Mouse (Mus musculus) liver, embryonic 13.5 days (tissue): Measurements from ENCODE around the gene Ccdc102a. TPM values are rescaled to one million over a fixed set of nuclear protein-coding genes. Genes with fewer than 3 reads are reported as not detected.

ENCODE experiments used
- ATAC-seq: fragments of 200-750 bp; cut with Nextera tagmentation; 2 replicates; pipeline ENCODE4 v1.8.0; 2017; ENCODE audit warnings: low read depth, mild to moderate bottlenecking, moderate number of reproducible peaks, moderate library complexity
- DNase-seq: peaks from one replicate; pipeline ENCODE4 v3.0.0; 2022
- H3K27ac ChIP-seq: fragments of 300-500 bp; sonication (generic); 2 replicates; pipeline ENCODE4 v1.5.1; 2015; ENCODE audit warnings: moderate library complexity, mild to moderate bottlenecking, inconsistent platforms
- H3K27me3 ChIP-seq: fragments of 300-500 bp; sonication (generic); 2 replicates; pipeline ENCODE4 v1.6.1; 2015; ENCODE audit warnings: mild to moderate bottlenecking, inconsistent platforms
- H3K36me3 ChIP-seq: fragments of 300-500 bp; sonication (generic); 2 replicates; pipeline ENCODE4 v1.6.1; 2015; ENCODE audit warnings: mild to moderate bottlenecking, inconsistent platforms
- H3K4me1 ChIP-seq: fragments of 300-500 bp; sonication (generic); replicated peaks from 2 replicates; pipeline ENCODE4 v1.6.1; 2015; ENCODE audit warnings: inconsistent platforms
- H3K4me2 ChIP-seq: fragments of 300-500 bp; sonication (generic); 2 replicates; pipeline ENCODE4 v1.6.1; 2015; ENCODE audit warnings: inconsistent platforms, mild to moderate bottlenecking, moderate library complexity
- H3K4me3 ChIP-seq: fragments of 300-500 bp; sonication (generic); replicated peaks from 2 replicates; pipeline ENCODE4 v1.5.1; 2015; ENCODE audit warnings: mild to moderate bottlenecking, inconsistent platforms
- H3K9ac ChIP-seq: fragments of 300-500 bp; sonication (generic); 2 replicates; pipeline ENCODE4 v1.6.1; 2015; ENCODE audit warnings: mild to moderate bottlenecking, inconsistent platforms
- H3K9me3 ChIP-seq: fragments of 300-500 bp; sonication (generic); replicated peaks from 2 replicates; pipeline ENCODE4 v1.6.1; 2016; ENCODE audit warnings: inconsistent platforms
- WGBS: fragments of 180-500 bp; shearing (Covaris S2); methylation state at CpG from one replicate; pipeline ENCODE4 v1.1.7; 2015; ENCODE audit not compliant: insufficient replicate concordance; 5-methylcytosine and 5-hydroxymethylcytosine counted together
- polyA plus RNA-seq: library from polyadenylated mRNA; unstranded; fragments of >200 nt; fragmentation: Nextera tagmentation; extraction: Ambion mirVana; gene quantifications from 2 replicates; pipeline ENCODE4 v1.2.1, GENCODE M21; 2015

Ccdc102a gene
- polyA plus RNA-seq, 1 experiment from 2014 or later: 3.5 TPM

DNA sequence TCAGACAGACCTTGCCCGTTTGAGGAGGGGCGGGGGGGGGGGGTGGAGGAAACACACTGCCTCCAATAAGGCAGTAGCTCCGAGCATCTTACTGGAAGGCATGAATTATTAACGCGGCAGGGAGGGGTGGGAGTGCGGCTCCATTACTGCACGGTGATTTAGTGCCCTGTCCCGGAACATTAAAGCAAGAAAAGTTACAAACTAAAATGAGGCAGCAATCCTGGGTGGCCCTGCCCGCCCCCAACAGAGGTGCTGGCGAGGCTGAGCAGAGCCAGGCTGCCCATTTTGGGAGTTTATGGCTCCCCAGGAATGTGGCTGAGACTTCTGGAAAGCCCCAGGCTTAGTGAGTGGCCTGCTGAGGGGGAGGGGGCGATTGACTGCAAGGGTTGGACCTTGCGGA is 14.2 kb downstream of the Ccdc102a start:
- Histone ChIP-seq H3K9me3 (no peaks in the 10 kb centered on the region), H3K4me3 (no peak overlapping the region), H3K36me3 (peaks cover 6% of the 10 kb centered on the region; the same call in 1 of the 2 replicates), H3K4me1 (peaks cover 45% of the 10 kb centered on the region), H3K9ac (no peak overlapping the region), H3K4me2 (no peak overlapping the region), H3K27ac (no peak overlapping the region), H3K27me3 (no peaks in the 10 kb centered on the region)
- DNase-seq (no peak), ATAC-seq (no peak)
- WGBS: 80% methylated on average over 12 of the region's 12 CpGs

DNA sequence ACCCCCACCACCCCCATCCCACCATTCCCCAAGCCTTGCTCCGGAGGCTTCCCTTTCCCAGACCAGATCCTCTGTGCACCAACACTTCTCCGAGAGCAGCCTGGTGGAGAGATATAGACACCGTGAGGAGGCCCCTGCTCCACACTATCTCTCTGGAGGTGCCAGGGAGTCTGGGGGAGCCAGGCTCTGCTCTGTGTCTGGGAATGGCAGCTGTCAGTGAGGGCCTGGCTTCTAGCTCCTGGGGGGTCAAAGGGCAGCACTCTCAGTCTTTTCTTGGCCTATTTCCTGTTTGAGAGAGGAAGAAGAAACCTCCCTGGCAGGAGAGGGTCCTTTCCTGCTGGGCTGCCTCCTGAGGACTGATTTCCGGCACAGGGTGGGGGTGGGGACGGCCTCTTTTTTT is 16.9 kb downstream of the Ccdc102a start:
- WGBS: 13% methylated on average over 5 of the region's 5 CpGs
- DNase-seq: no peak
- peaks cover 66% of the 10 kb centered on the region for H3K4me1 ChIP-seq
- peak overlapping the region; percentile 98 for H3K27ac ChIP-seq
- H3K9ac ChIP-seq: peak overlapping the region; percentile 62
- 0 out of 2 replicates have a peak, but pooled peaks have one; percentile 14 for ATAC-seq
- H3K9me3 ChIP-seq: no peaks in the 10 kb centered on the region
- H3K4me3 ChIP-seq: peak overlapping the region; percentile 27
- peak overlapping the region; percentile 73 for H3K4me2 ChIP-seq
- H3K27me3 ChIP-seq: no peaks in the 10 kb centered on the region
- no peaks in the 10 kb centered on the region for H3K36me3 ChIP-seq

DNA sequence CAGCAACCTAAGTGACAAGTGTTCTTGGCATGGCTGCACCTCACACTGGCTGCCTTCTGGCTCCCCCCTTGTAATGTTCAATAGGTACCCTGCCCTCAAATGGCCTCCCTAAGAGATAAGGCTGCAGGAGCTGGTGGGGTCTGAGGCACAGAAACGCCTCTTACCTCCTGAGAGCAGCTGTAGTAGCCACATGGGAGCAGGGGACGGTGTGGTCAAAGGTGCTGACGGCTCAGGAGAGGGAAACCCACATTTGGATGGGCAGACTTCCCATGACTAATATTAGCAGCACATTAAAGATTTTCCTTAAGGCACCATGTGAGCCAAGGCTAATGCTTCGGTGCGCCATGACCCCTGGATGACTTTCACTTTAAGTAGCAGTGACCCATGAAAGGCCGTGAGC is 17.3 kb downstream of the Ccdc102a start:
- peak overlapping the region; percentile 27 for H3K4me3 ChIP-seq
- 28% methylated on average over 6 of the region's 6 CpGs for WGBS
- peaks cover 69% of the 10 kb centered on the region for H3K4me1 ChIP-seq
- DNase-seq: no peak
- peak overlapping the region; percentile 62 for H3K9ac ChIP-seq
- no peaks in the 10 kb centered on the region for H3K27me3 ChIP-seq
- H3K9me3 ChIP-seq: no peaks in the 10 kb centered on the region
- no peak for ATAC-seq
- H3K36me3 ChIP-seq: no peaks in the 10 kb centered on the region
- H3K4me2 ChIP-seq: peak overlapping the region; percentile 73
- peak overlapping the region; percentile 98 for H3K27ac ChIP-seq

DNA sequence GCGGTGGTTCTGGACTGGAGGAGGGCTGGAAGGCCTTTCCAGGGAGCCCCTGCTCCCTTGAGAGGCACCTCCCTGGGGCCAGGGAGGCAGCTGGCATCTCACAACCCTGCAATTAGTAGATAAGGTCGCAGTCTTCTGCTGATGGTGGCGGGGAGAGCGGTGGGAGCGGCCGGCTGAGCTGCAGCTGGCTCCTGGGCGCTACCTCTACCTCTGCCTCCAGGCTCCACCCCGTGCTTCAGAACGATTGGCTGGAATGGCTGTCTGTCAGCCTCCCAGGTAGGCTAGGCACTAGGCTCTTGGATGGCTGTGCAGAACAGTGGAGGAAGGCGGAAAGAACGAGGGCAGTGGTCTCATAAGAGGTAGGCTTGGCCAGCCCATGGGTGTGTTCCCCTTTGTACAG is 18.6 kb downstream of the Ccdc102a start:
- DNase-seq: peak; percentile 92
- Histone ChIP-seq H3K27me3 (no peaks in the 10 kb centered on the region), H3K4me3 (peak overlapping the region; percentile 41), H3K9ac (peak overlapping the region; percentile 74), H3K9me3 (no peaks in the 10 kb centered on the region), H3K36me3 (no peaks in the 10 kb centered on the region), H3K4me2 (peak overlapping the region; percentile 73), H3K4me1 (peaks cover 74% of the 10 kb centered on the region), H3K27ac (peak overlapping the region; percentile 98)
- ATAC-seq: peak; percentile 97
- WGBS: 5% methylated on average over 11 of the region's 11 CpGs

DNA sequence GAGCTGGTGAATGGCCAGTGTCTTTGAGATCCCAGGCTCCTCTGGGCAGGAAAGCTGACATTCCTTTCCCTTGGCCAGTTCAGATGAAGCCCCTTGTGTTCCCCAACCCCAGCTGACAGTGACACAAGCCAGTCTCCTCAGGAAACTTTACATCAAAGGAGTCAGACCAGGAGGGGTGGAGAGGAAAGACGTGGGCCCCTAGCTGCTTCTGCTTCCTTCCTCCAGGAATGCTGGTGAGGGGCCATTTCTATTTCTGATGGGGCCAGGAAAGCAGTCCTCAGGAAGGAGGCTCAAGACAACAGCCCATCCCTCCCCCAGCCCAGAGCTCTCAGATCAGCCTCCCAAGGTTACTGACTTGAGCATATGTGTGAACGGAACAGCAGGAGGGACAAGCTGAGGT is 25.0 kb downstream of the Ccdc102a start:
- DNase-seq (no peak), ATAC-seq (no peak; the same call in 1 of the 2 replicates)
- 33% methylated on average over 2 of the region's 2 CpGs for WGBS
- 0 out of 2 replicates have a peak overlapping the region, but pooled peaks have one; percentile 1 for H3K9ac ChIP-seq
- H3K36me3 ChIP-seq: no peaks in the 10 kb centered on the region
- H3K4me1 ChIP-seq: peaks cover 58% of the 10 kb centered on the region
- H3K27ac ChIP-seq: no peak overlapping the region
- H3K9me3 ChIP-seq: no peaks in the 10 kb centered on the region
- no peak overlapping the region for H3K4me3 ChIP-seq
- peaks cover 34% of the 10 kb centered on the region for H3K27me3 ChIP-seq
- H3K4me2 ChIP-seq: no peak overlapping the region

DNA sequence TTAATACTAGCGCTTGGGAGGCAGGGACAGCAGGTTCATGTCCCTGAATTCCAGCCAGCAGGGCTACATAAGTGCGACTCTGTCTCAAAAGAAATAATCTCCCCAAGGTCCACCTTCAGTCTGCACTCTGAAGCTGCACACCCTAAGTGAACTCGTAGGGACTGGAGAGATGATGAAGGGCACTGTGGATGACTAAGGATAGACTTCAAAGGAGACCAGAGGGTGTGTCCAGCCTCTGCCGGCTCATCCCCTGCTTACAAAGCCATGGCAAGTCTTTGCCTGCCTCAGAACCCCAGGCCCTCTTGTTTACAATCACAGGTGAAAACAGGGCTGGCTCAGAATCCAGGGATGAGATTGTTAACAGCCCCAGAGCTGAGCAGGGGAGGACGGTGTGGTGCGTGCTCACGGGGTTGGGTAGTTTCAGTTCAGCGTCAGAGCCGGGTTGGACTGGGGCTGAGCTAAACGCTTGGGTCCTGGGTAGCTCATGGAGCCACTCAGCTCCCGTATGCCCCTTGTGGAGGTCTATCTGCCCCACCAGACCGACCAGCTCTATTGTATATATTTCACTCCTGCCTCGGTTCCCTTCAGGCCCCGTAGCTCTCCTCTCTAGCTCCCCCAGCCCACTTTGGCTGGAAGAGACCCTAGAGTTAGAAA is 29.4 kb downstream of the Ccdc102a start:
- H3K27me3 ChIP-seq: peaks cover 39% of the 10 kb centered on the region
- H3K4me1 ChIP-seq: peaks cover 35% of the 10 kb centered on the region
- peak overlapping the region; percentile 56 for H3K9ac ChIP-seq
- peak; percentile 81 for ATAC-seq
- H3K4me2 ChIP-seq: peak overlapping the region; percentile 58
- 28% methylated on average over 14 of the region's 14 CpGs for WGBS
- no peak for DNase-seq
- H3K36me3 ChIP-seq: no peaks in the 10 kb centered on the region
- H3K9me3 ChIP-seq: no peaks in the 10 kb centered on the region
- H3K4me3 ChIP-seq: peak overlapping the region; percentile 36
- no peak overlapping the region for H3K27ac ChIP-seq

DNA sequence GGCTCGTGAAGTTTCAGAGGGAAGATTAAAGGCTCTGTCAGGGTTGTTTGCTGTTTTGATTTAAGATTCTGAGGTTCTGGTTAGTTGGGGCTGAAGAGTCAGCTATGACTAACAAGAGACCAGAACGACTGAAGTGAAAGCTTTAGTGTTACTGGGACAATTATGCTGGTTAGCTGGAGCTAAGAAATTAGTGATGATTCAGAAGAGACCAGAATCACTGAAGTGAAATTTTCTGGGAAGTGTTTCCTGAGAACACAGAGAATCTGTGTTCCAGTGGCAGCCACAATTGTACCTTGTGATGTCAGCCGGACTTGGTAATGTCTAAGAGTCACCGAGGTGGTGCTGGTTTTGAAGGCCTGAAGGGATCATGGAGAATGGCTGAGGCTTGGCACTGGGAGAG is 37.2 kb downstream of the Ccdc102a start:
- 57% methylated on average over 4 of the region's 4 CpGs for WGBS
- no peak overlapping the region for H3K4me2 ChIP-seq
- no peak overlapping the region for H3K4me3 ChIP-seq
- H3K4me1 ChIP-seq: peaks cover 22% of the 10 kb centered on the region
- no peaks in the 10 kb centered on the region for H3K36me3 ChIP-seq
- no peaks in the 10 kb centered on the region for H3K9me3 ChIP-seq
- ATAC-seq (no peak), DNase-seq (no peak)
- no peak overlapping the region for H3K9ac ChIP-seq
- H3K27ac ChIP-seq: no peak overlapping the region
- peaks cover 17% of the 10 kb centered on the region; the same call in 1 of the 2 replicates for H3K27me3 ChIP-seq

DNA sequence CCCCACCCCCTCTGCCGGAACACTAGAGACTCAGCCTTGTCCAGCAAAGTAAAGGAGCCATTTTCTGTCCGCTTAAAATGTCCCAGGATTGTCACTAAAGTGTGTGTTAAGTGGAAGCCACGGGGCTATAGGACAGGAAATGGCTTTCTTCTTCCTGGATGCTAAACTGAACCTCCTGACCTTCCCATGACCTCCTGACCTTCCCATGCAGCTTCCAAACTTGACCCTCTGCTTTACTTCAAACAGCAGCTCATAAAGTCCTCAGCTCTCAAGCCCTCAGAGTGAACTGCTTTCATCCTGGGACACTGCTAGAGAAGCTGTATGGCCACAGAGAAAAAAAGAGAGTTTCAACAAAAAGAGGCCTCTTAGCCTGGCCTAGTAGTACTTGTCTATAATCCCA is 41.1 kb downstream of the Ccdc102a start:
- H3K27me3 ChIP-seq: peaks cover 33% of the 10 kb centered on the region
- no peaks in the 10 kb centered on the region for H3K9me3 ChIP-seq
- H3K9ac ChIP-seq: peak overlapping the region; percentile 56
- DNase-seq: no peak
- H3K36me3 ChIP-seq: no peaks in the 10 kb centered on the region; the same call in 1 of the 2 replicates
- ATAC-seq: no peak
- peak overlapping the region; percentile 90 for H3K4me2 ChIP-seq
- H3K4me1 ChIP-seq: peaks cover 56% of the 10 kb centered on the region
- H3K27ac ChIP-seq: peak overlapping the region; percentile 83
- WGBS: 39% methylated on average over 3 of the region's 3 CpGs
- H3K4me3 ChIP-seq: peak overlapping the region; percentile 85; the same call in 1 of the 2 replicates

DNA sequence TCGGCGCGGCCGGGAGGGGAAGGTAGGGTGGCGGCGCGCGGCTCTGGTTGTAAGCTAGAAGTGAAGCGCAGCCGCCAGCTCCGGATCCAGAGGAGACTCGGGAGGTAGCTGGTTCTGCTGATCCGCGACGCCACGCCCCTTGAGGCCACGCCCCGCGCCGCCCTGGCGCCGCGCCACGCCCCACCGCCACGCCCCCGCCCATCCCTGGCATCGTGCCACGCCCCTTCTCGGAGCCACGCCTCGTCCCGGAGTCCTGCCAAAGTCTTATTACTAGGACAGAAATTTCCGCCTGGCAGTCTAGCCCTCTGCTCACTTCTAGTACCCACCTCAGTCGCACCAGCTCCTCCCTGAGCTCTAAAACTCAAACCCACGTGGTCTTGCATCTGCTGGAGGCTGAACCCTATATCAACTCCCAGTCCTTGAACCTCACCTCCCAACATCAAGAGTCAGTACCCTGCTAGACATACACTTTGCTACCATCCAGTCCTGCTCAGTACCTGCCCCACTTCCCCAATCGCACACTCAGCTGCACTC is 41.6 kb downstream of the Ccdc102a start, which contains the start of gene Dok4:
Dok4 (minus strand) TSS at position 134 of the 534 bp plus-strand sequence.
- H3K4me3 ChIP-seq: peak within 1 kb of the TSS; percentile 85
- H3K27me3 ChIP-seq: peaks cover 38% of the 10 kb centered on the region
- H3K36me3 ChIP-seq: no peaks in the 10 kb centered on the region; the same call in none of the 2 replicates
- no peaks in the 10 kb centered on the region for H3K9me3 ChIP-seq
- H3K4me2 ChIP-seq: peak within 1 kb of the TSS; percentile 90
- peak; percentile 85 for DNase-seq
- peak within 1 kb of the TSS; percentile 96 for H3K27ac ChIP-seq
- peak within 1 kb of the TSS; percentile 94 for H3K9ac ChIP-seq
- WGBS: under 1% methylated on average over 26 of the region's 37 CpGs
- peaks cover 62% of the 10 kb centered on the region for H3K4me1 ChIP-seq
- ATAC-seq: peak; percentile 84

DNA sequence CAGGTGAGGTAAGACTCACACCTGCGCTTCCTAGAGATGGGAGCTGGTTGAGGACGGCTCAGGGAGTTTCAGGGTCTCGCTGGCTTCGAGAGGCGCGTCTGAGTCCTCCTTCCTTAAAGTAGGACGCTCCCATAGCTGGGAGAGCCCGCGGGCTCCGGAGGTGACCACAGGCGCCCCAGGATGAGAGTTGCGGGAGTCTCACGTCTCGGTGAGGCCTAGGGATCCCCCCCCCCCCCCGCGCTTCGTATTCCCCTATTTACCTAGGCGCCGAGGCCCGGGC is 42.1 kb downstream of the Ccdc102a start:
- Histone ChIP-seq H3K36me3 (peaks cover 3% of the 10 kb centered on the region), H3K9ac (peak overlapping the region; percentile 94), H3K27ac (peak overlapping the region; percentile 96), H3K4me2 (peak overlapping the region; percentile 90), H3K27me3 (peaks cover 41% of the 10 kb centered on the region), H3K4me1 (peaks cover 67% of the 10 kb centered on the region), H3K4me3 (peak overlapping the region; percentile 85), H3K9me3 (no peaks in the 10 kb centered on the region)
- DNase-seq (no peak), ATAC-seq (peak; percentile 17)
- 1% methylated on average over 13 of the region's 20 CpGs for WGBS

DNA sequence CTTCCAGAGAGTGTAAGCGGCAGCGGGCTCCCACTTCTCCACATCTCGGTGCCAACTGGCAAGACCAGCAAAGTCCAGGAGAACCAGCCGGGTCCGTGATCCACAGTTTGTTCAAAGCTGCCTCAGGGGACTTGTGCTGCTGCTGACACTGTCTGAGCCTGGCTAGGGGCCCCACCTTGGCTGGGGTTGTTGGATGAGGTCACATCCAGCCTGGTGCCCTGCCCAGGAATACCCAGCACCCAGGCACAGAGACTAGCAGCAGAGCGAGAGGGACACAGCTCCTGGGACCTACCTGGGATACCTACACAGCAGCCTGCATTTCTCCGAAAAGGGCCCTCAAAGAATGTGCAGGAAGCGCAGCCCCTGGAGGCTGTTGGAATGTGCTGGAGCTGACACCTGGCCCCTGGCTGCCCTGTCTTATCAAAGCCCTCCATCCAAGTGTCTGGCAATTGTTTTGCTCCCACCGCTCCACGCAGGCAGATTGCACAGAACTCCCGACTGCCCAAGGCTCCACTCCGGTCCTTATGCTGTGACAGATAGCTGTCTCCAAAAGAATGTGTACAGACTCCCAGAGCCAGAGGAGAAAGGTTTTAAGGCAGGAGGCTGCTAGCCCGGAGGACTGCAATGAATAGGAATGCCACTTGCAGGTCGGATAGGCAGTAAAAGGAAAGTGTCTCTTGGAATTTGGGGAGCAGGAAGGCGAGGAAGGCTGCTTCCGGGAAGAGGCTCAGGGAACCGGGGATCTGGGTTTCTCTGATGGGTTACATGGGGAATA is 42.6 kb downstream of the Ccdc102a start:
- peaks cover 8% of the 10 kb centered on the region for H3K36me3 ChIP-seq
- DNase-seq: no peak
- WGBS: 18% methylated on average over 17 of the region's 17 CpGs
- H3K27ac ChIP-seq: peak overlapping the region; percentile 96
- peak overlapping the region; percentile 85 for H3K4me3 ChIP-seq
- H3K27me3 ChIP-seq: peaks cover 45% of the 10 kb centered on the region
- peak overlapping the region; percentile 94 for H3K9ac ChIP-seq
- peak; percentile 46 for ATAC-seq
- H3K4me1 ChIP-seq: peaks cover 68% of the 10 kb centered on the region
- H3K9me3 ChIP-seq: no peaks in the 10 kb centered on the region
- peak overlapping the region; percentile 90 for H3K4me2 ChIP-seq
